Mouse (Mus musculus): Measurements from ENCODE around the gene Ercc6l.
"Not testable (repeated sequence)": the region's sequence is repeated elsewhere in the genome, so short reads cannot be mapped to it uniquely, and the experiment has no call there.

The Ercc6l gene

GRCm38 (mm10) chrX:102109349-102109748 is 47.5 kb downstream of the Ercc6l start:
- DNase-seq (ENCODE audit: low spot score), result not testable (repeated sequence)

GRCm38 (mm10) chrX:102103830-102104229 is 53.1 kb downstream of the Ercc6l start:
- not testable (repeated sequence) for DNase-seq (ENCODE audit: low spot score)

GRCm38 (mm10) chrX:102101886-102102285 is 55.0 kb downstream of the Ercc6l start:
- DNase-seq (ENCODE audit: low spot score), result no peak

GRCm38 (mm10) chrX:102094381-102094904 is 62.4 kb downstream of the Ercc6l start:
- DNase-seq (ENCODE audit: low spot score), result no peak

All from left cerebral cortex, adult 11 months (tissue).